In genomic region chr11:88782531-88782930, GRCm38 (mm10) we compare ENCODE assay signal across 16 mouse cellular contexts.
DNase-seq lines count a peak whose midpoint lies in the region.
"Had no signal": no experiment of that assay in that cellular context is flagged by ENCODE, and none has a peak within 500 bp of the region (broad histone marks: within the 10 kb centered on the region; RNA-seq: fewer than 3 reads in every experiment).

No protein-coding gene starts in this region.

- peak; percentile 13 for DNase-seq in 3T3-L1 (ENCODE audit: low read depth, low spot score)
- DNase-seq in 416B (ENCODE audit: low read depth) = peak; percentile 95
- DNase-seq in cerebellum, postnatal 25 days = no peak
- DNase-seq in heart, adult 9 months (ENCODE audit: low spot score in 2 of 2) = no peak
- DNase-seq: adrenal gland, adult 2 months; adrenal gland, adult 8-10 months; adrenal gland, postnatal 10 days; adrenal gland, postnatal 14 days; adrenal gland, postnatal 25 days; adrenal gland, postnatal 36 days; B cell, adult 2 months; cerebellum, adult 11 months; cerebellum, adult 11-12 months; cerebellum, adult 18-20 months; cerebellum, adult 2 months; cerebellum, adult 8-10 months had no signal

Comparison
In these comparisons a context has a peak if more than half of its experiments do, and no peak if none do; other contexts are left out.
1. DNase-seq: peak in 3T3-L1 (single experiment) and 416B (single experiment); none in cerebellum, postnatal 25 days (0 of 2) and heart, adult 9 months (0 of 2).